Mouse (Mus musculus) C2C12 (cell line): Measurements from ENCODE around the gene Bcam. TPM values are rescaled to one million over a fixed set of nuclear protein-coding genes. Genes with fewer than 3 reads are reported as not detected.

ENCODE experiments used
- H3K27me3 ChIP-seq: one replicate; pipeline ENCODE4 v1.6.1; 2011; ENCODE audit not compliant: control insufficient read depth, insufficient read depth, insufficient read length
- H3K36me3 ChIP-seq: one replicate; pipeline ENCODE4 v1.6.1; 2011; ENCODE audit not compliant: control insufficient read depth, insufficient read depth
- H3K4me3 ChIP-seq: one replicate; pipeline ENCODE4 v1.5.1; 2011; ENCODE audit warnings: mild to moderate bottlenecking, control low read depth; ENCODE audit not compliant: poor library complexity, insufficient read depth, severe bottlenecking
- H3K79me2 ChIP-seq: one replicate; pipeline ENCODE4 v1.6.1; 2011; ENCODE audit not compliant: control insufficient read depth, insufficient read depth
- H3K79me3 ChIP-seq: one replicate; pipeline ENCODE4 v1.6.1; 2011; ENCODE audit warnings: low read depth, control low read depth
- H3ac ChIP-seq: one replicate; pipeline ENCODE3; 2011; ENCODE audit warnings: low read depth; ENCODE audit not compliant: control insufficient read depth, insufficient read length
- CEBPB ChIP-seq: IDR thresholded peaks from one replicate; pipeline ENCODE4 v1.6.1; 2011; ENCODE audit warnings: low read depth, mild to moderate bottlenecking, control low read depth, moderate library complexity
- CTCF ChIP-seq: IDR thresholded peaks from one replicate; pipeline ENCODE4 v1.5.1; 2011; ENCODE audit not compliant: control insufficient read depth, insufficient read depth, insufficient read length
- FOSL1 ChIP-seq: IDR thresholded peaks from one replicate; pipeline ENCODE4 v1.8.0; 2011; ENCODE audit warnings: mild to moderate bottlenecking, low read length; ENCODE audit not compliant: poor library complexity, insufficient read depth, severe bottlenecking
- MAX ChIP-seq: IDR thresholded peaks from one replicate; pipeline ENCODE4 v1.6.1; 2011; ENCODE audit warnings: mild to moderate bottlenecking, control low read depth
- MYOD1 ChIP-seq: IDR thresholded peaks from one replicate; pipeline ENCODE4 v1.6.1; 2011; ENCODE audit warnings: low read depth; ENCODE audit not compliant: control insufficient read depth, insufficient read length
- MYOG ChIP-seq: IDR thresholded peaks from one replicate; pipeline ENCODE4 v1.6.1; 2011; ENCODE audit not compliant: control insufficient read depth, insufficient read length; ENCODE audit errors: extremely low read depth
- USF1 ChIP-seq: IDR thresholded peaks from one replicate; pipeline ENCODE4 v1.6.1; 2011; ENCODE audit warnings: low read depth, mild to moderate bottlenecking, control low read depth, moderate library complexity
- polyA plus RNA-seq: library from polyadenylated mRNA; unstranded; fragments of >200 nt; fragmentation: generic; extraction: Trizol; gene quantifications from one replicate; pipeline ENCODE4 v1.2.1, GENCODE M21; 2012; ENCODE audit warnings: missing spikeins

The Bcam gene
- polyA plus RNA-seq, 1 experiment: 1.7 TPM

DNA sequence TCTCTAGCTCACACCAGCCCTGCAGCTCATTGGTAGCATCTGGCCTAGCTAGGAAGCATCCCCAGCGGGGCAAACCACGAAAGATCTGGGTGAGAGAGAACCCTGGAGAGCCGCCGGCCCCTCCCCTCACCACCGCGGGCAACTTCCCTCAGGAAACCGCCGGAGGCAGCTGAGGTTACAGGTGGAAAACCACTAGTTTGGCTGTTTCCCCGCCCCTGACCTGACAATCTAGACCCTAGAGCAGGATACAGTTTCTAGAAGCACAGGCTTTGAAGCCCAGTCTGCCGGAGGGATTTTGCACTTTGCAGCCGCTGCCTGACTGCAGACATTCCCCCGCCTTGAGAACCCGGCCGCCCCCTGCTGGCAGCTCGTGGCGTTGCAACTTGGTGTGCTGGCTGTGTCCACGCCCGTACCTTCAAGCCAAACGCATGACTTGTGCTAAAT is 19.1 kb upstream of the Bcam start:
- no peaks in the 10 kb centered on the region for H3K79me3 ChIP-seq
- H3K79me2 ChIP-seq: no peaks in the 10 kb centered on the region
- TF ChIP-seq CTCF (peak; percentile 54), FOSL1 (no peak)
- no peaks in the 10 kb centered on the region for H3K36me3 ChIP-seq
- H3K27me3 ChIP-seq: no peaks in the 10 kb centered on the region
- no peak overlapping the region for H3ac ChIP-seq
- H3K4me3 ChIP-seq: no peak overlapping the region

DNA sequence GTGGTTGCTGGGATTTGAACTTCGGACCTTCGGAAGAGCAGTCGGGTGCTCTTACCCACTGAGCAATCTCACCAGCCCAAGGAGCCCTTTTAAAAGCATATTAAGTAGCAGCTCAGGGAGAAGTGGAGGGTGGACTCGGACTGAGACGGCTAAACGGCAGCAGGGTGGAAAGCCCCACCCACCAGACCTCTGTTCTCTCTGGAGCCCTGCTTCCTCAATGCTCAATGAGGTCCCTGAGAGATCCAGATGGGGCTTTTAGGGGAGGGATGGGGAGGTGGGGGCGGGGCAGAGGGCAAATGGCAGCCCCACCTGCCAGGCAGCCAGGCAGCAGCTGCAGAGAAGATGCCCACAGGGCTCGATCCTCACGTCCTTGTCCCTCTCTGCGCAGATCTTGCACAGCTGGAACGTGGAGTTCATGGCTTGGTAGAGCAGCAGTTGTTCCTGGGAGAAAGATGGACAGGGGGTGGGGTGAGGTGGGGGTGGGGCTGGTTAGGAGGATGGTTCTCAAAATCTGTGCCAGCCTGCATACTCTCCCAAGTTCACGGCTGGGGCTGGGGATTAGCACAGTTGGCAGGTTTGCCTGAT is 15.2 kb upstream of the Bcam start:
- Histone ChIP-seq H3K27me3 (no peaks in the 10 kb centered on the region), H3K79me2 (no peaks in the 10 kb centered on the region)
- no peak for TF ChIP-seq MYOD1
- TF ChIP-seq CTCF: no peak
- TF ChIP-seq CEBPB: no peak
- TF ChIP-seq FOSL1: no peak

GRCm38 (mm10) chr7:19784764-19785535 is 14.1 kb upstream of the Bcam start:
- no peak overlapping the region for H3ac ChIP-seq
- no peaks in the 10 kb centered on the region for H3K79me2 ChIP-seq
- no peaks in the 10 kb centered on the region for H3K27me3 ChIP-seq
- no peaks in the 10 kb centered on the region for H3K36me3 ChIP-seq
- H3K79me3 ChIP-seq: no peaks in the 10 kb centered on the region
- no peak overlapping the region for H3K4me3 ChIP-seq
- TF ChIP-seq CTCF (no peak), MYOG (no peak), MAX (no peak), USF1 (no peak), FOSL1 (no peak), MYOD1 (no peak), CEBPB (no peak)

More for the DNA sequence above, 15.2 kb upstream of the Bcam start:
- H3ac ChIP-seq: no peak overlapping the region
- no peaks in the 10 kb centered on the region for H3K79me3 ChIP-seq
- no peak overlapping the region for H3K4me3 ChIP-seq
- no peaks in the 10 kb centered on the region for H3K36me3 ChIP-seq

GRCm38 (mm10) chr7:19783630-19784029 is 12.8 kb upstream of the Bcam start:
- no peak overlapping the region for H3ac ChIP-seq
- no peaks in the 10 kb centered on the region for H3K27me3 ChIP-seq
- no peaks in the 10 kb centered on the region for H3K79me2 ChIP-seq
- TF ChIP-seq USF1: no peak
- TF ChIP-seq MYOG: no peak
- no peak overlapping the region for H3K4me3 ChIP-seq
- H3K36me3 ChIP-seq: no peaks in the 10 kb centered on the region
- no peaks in the 10 kb centered on the region for H3K79me3 ChIP-seq

DNA sequence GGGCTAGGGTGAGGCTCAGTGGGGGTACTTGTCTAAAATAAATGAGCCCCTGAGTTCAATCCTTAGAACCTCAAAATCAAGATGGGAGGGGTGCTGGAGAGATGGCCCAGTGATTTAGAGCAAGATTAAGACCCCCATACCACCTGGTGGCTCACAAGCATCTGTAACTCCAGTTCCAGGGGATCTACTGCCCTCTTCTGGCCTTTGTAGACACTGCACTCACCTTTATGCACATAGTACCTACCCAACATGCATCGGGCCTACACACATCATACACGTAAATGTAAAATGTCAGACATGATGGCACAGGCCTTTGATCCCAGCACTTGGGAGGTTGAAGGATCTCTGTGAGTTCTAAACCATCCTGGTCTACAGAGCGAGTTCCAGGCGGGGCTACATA is 11.8 kb upstream of the Bcam start:
- Histone ChIP-seq H3K79me2 (no peaks in the 10 kb centered on the region), H3K79me3 (no peaks in the 10 kb centered on the region), H3K4me3 (no peak overlapping the region), H3K36me3 (no peaks in the 10 kb centered on the region), H3K27me3 (no peaks in the 10 kb centered on the region), H3ac (no peak overlapping the region)
- TF ChIP-seq CTCF (peak; percentile 27), USF1 (no peak), FOSL1 (no peak), CEBPB (no peak), MYOG (no peak), MAX (no peak), MYOD1 (no peak)

GRCm38 (mm10) chr7:19781741-19782140 is 10.9 kb upstream of the Bcam start:
- H3K27me3 ChIP-seq: no peaks in the 10 kb centered on the region
- no peaks in the 10 kb centered on the region for H3K79me3 ChIP-seq
- no peak for TF ChIP-seq MYOD1
- no peaks in the 10 kb centered on the region for H3K36me3 ChIP-seq
- H3K79me2 ChIP-seq: no peaks in the 10 kb centered on the region
- no peak overlapping the region for H3K4me3 ChIP-seq
- H3ac ChIP-seq: no peak overlapping the region
